Mouse (Mus musculus): ENCODE measurements around the gene Usp2. TPM values are rescaled to one million over a fixed set of nuclear protein-coding genes. Genes with fewer than 3 reads are reported as not detected.

Gene Usp2
- polyA plus RNA-seq, 2 experiments, result 4.9 to 24.4 TPM

DNA sequence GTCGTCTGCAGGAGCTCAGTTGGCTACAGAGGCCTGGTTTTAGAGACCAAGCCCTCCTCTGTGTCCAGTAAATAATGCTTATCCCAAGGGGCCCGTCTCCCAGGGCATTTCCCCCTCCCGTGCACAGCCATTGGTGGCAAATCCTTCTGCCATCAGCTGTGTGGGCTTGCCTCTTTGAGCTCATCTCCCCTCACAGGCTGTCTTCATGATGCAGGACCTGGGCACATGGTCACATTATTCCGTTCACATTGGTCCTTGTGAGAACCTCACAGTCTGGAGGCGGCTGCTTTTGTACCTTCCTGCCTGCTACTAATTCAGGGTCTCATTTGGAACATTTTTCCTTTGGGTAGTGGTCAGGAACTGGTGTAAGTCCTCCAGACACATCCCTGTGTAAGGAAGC is 75.1 kb downstream of the Usp2 start:
- Histone ChIP-seq H3K9ac (ENCODE audit: low read depth, low read length, severe bottlenecking) (no peak overlapping the region), H3K27me3 (ENCODE audit: control insufficient read depth, insufficient read depth, low read length) (no peaks in the 10 kb centered on the region), H3K4me2 (replicated peaks; ENCODE audit: low read depth, low read length, severe bottlenecking) (no peak overlapping the region), H3K4me1 (ENCODE audit: control insufficient read depth, insufficient read depth, low read length) (no peaks in the 10 kb centered on the region), H3K36me3 (ENCODE audit: control insufficient read depth, insufficient read depth, low read length) (peaks cover 75% of the 10 kb centered on the region), H3K9me3 (ENCODE audit: control insufficient read depth, low read length) (no peaks in the 10 kb centered on the region), H3K4me3 (replicated peaks; ENCODE audit: low read length) (no peak overlapping the region), H3K27ac (replicated peaks; ENCODE audit: low read depth, low read length) (no peak overlapping the region)
- no peak for ATAC-seq (ENCODE audit: low FRiP score, low read depth)
- no peak for TF ChIP-seq POLR2A (IDR thresholded peaks at IDR 0.05; ENCODE audit: borderline replicate concordance, extremely low read depth, insufficient read depth, insufficient read length)
- DNase-seq (ENCODE audit: low spot score), result no peak
- 70% methylated on average over 5 of the region's 5 CpGs for WGBS

DNA sequence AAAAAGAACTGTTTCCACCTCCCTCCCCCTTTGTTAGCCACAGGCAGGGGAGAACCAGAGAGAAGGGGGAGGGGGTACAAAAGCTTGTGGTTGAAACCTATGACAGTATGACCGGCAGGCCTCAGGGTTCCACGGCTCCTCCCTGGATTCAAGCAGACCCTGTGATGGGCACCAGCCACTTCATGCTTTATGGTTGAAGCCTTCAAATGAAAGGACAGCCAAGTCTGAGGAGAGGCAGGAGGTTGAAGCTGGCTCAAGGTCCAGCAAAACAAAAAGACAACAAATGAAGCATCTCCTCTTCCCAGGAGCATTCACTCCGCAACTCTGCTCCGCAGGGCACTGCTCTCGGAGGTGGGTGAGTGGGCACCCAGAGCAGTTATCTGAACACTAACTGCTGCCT is 76.6 kb downstream of the Usp2 start:
- H3K4me1 ChIP-seq (ENCODE audit: control insufficient read depth, insufficient read depth, low read length), result no peaks in the 10 kb centered on the region
- no peaks in the 10 kb centered on the region for H3K9me3 ChIP-seq (ENCODE audit: control insufficient read depth, low read length)
- H3K4me2 ChIP-seq (replicated peaks; ENCODE audit: low read depth, low read length, severe bottlenecking), result no peak overlapping the region
- H3K4me3 ChIP-seq (replicated peaks; ENCODE audit: low read length), result no peak overlapping the region
- peaks cover 70% of the 10 kb centered on the region for H3K36me3 ChIP-seq (ENCODE audit: control insufficient read depth, insufficient read depth, low read length)
- H3K27me3 ChIP-seq (ENCODE audit: control insufficient read depth, insufficient read depth, low read length), result no peaks in the 10 kb centered on the region
- no peak overlapping the region for H3K27ac ChIP-seq (replicated peaks; ENCODE audit: low read depth, low read length)
- TF ChIP-seq POLR2A (IDR thresholded peaks at IDR 0.05; ENCODE audit: borderline replicate concordance, extremely low read depth, insufficient read depth, insufficient read length), result no peak
- 87% methylated on average over 5 of the region's 5 CpGs for WGBS
- no peak overlapping the region for H3K9ac ChIP-seq (ENCODE audit: low read depth, low read length, severe bottlenecking)
- DNase-seq (ENCODE audit: low spot score) (no peak), ATAC-seq (ENCODE audit: low FRiP score, low read depth) (no peak)

DNA sequence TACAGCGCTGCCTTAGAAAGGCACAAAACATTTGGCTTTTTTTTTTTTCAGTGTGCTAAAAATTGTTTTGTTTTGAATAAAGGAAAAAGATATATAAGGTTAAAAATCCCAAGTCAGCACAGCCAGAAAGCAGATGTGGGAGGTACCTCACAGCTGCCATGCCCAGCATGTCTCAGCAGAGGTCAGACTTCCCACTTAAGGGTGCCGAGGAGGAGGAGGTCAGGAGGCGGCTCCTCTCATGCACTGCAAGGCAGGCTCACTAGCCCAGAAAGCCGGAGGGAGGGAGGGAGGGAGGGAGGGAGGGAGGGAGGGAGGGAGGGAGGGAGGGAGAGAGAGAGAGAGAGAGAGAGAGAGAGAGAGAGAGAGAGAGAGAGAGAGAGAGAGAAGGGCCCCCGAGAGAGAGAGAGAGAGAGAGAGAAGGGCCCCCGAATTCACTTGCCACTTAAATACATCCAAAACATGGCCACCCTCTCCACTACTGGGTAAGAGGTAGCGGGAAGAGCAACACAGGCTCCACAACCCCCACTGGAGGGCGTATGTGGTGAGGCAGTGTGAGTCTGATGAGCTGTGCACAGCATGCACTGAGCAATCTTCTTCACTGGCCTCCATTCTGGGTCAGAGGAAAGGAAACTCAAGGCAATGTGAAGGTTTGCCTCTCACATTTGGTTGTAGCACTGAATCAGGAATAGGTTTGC is 77.3 kb downstream of the Usp2 start:
- Histone ChIP-seq H3K27ac (replicated peaks; ENCODE audit: low read depth, low read length) (no peak overlapping the region), H3K36me3 (ENCODE audit: control insufficient read depth, insufficient read depth, low read length) (peaks cover 63% of the 10 kb centered on the region), H3K9me3 (ENCODE audit: control insufficient read depth, low read length) (no peaks in the 10 kb centered on the region), H3K4me1 (ENCODE audit: control insufficient read depth, insufficient read depth, low read length) (no peaks in the 10 kb centered on the region), H3K27me3 (ENCODE audit: control insufficient read depth, insufficient read depth, low read length) (no peaks in the 10 kb centered on the region), H3K4me2 (replicated peaks; ENCODE audit: low read depth, low read length, severe bottlenecking) (no peak overlapping the region), H3K4me3 (replicated peaks; ENCODE audit: low read length) (no peak overlapping the region), H3K9ac (ENCODE audit: low read depth, low read length, severe bottlenecking) (no peak overlapping the region)
- TF ChIP-seq POLR2A (IDR thresholded peaks at IDR 0.05; ENCODE audit: borderline replicate concordance, extremely low read depth, insufficient read depth, insufficient read length), result no peak
- WGBS, result 50% methylated on average over 6 of the region's 8 CpGs
- no peak for DNase-seq (ENCODE audit: low spot score)
- no peak for ATAC-seq (ENCODE audit: low FRiP score, low read depth)

DNA sequence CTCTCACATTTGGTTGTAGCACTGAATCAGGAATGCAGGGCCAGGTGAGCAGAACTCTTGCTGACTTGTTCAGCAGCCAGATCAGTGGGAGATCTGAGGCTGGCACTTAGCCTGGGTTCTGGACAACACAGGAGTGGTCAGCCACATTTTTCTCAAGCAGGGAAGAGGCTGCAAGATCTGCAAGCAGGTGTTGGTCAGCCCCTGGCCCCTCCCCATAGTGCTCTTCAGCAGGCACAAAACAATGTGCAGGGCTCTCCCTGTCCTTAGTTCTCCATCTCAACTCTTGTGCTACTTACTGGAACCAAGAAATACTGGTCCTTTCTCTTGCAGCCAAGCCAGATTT is 77.9 kb downstream of the Usp2 start:
- H3K4me3 ChIP-seq (replicated peaks; ENCODE audit: low read length), result no peak overlapping the region
- ATAC-seq (ENCODE audit: low FRiP score, low read depth) (no peak), DNase-seq (ENCODE audit: low spot score) (no peak)
- H3K4me2 ChIP-seq (replicated peaks; ENCODE audit: low read depth, low read length, severe bottlenecking), result no peak overlapping the region
- no peaks in the 10 kb centered on the region for H3K9me3 ChIP-seq (ENCODE audit: control insufficient read depth, low read length)
- peaks cover 60% of the 10 kb centered on the region for H3K36me3 ChIP-seq (ENCODE audit: control insufficient read depth, insufficient read depth, low read length)
- H3K4me1 ChIP-seq (ENCODE audit: control insufficient read depth, insufficient read depth, low read length), result no peaks in the 10 kb centered on the region
- H3K27me3 ChIP-seq (ENCODE audit: control insufficient read depth, insufficient read depth, low read length), result no peaks in the 10 kb centered on the region
- no peak for TF ChIP-seq POLR2A (IDR thresholded peaks at IDR 0.05; ENCODE audit: borderline replicate concordance, extremely low read depth, insufficient read depth, insufficient read length)
- no peak overlapping the region for H3K9ac ChIP-seq (ENCODE audit: low read depth, low read length, severe bottlenecking)
- H3K27ac ChIP-seq (replicated peaks; ENCODE audit: low read depth, low read length), result no peak overlapping the region

Other genes starting within 250 kb of the Usp2 start
- gene Thy1, start 23.6 kb upstream of the Usp2 start, polyA plus RNA-seq (2012; rRNA removed), result 49.8 and 50.4 TPM in 2 replicates
- 12.6 and 17.2 TPM in 2 replicates for gene Thy1, start 23.6 kb upstream of the Usp2 start, polyA plus RNA-seq (2014; fragmentation: Nextera tagmentation; extraction: Ambion mirVana)
- 0.08 and 0.29 TPM in 2 replicates for gene Mfrp, start 34.7 kb downstream of the Usp2 start, polyA plus RNA-seq (2012; rRNA removed)
- gene Mfrp, start 34.7 kb downstream of the Usp2 start, polyA plus RNA-seq (2014; fragmentation: Nextera tagmentation; extraction: Ambion mirVana), result 0.18 and 0.37 TPM in 2 replicates
- 10.0 and 12.7 TPM in 2 replicates for gene C1qtnf5, start 40.2 kb downstream of the Usp2 start, polyA plus RNA-seq (2012; rRNA removed)
- 6.9 and 7.5 TPM in 2 replicates for gene C1qtnf5, start 40.2 kb downstream of the Usp2 start, polyA plus RNA-seq (2014; fragmentation: Nextera tagmentation; extraction: Ambion mirVana)
- 0.41 and 0.49 TPM in 2 replicates for gene Gm49380, start 46.5 kb downstream of the Usp2 start, polyA plus RNA-seq (2012; rRNA removed)
- 0.23 and 0.65 TPM in 2 replicates for gene Gm49380, start 46.5 kb downstream of the Usp2 start, polyA plus RNA-seq (2014; fragmentation: Nextera tagmentation; extraction: Ambion mirVana)
- gene Rnf26, start 46.5 kb downstream of the Usp2 start, polyA plus RNA-seq (2012; rRNA removed), result 56.1 and 80.2 TPM in 2 replicates
- gene Rnf26, start 46.5 kb downstream of the Usp2 start, polyA plus RNA-seq (2014; fragmentation: Nextera tagmentation; extraction: Ambion mirVana), result 74.0 and 81.0 TPM in 2 replicates
- gene Mcam, start 67.4 kb downstream of the Usp2 start, polyA plus RNA-seq (2012; rRNA removed), result 82.8 and 101 TPM in 2 replicates
- 44.2 and 46.3 TPM in 2 replicates for gene Mcam, start 67.4 kb downstream of the Usp2 start, polyA plus RNA-seq (2014; fragmentation: Nextera tagmentation; extraction: Ambion mirVana)
- gene Cbl, start 167.0 kb downstream of the Usp2 start, polyA plus RNA-seq (2012; rRNA removed), result 18.3 and 21.0 TPM in 2 replicates
- 15.6 and 16.8 TPM in 2 replicates for gene Cbl, start 167.0 kb downstream of the Usp2 start, polyA plus RNA-seq (2014; fragmentation: Nextera tagmentation; extraction: Ambion mirVana)
- gene Ccdc153, start 173.7 kb downstream of the Usp2 start, polyA plus RNA-seq (2012; rRNA removed), result not detected in 2 replicates
- not detected in 2 replicates for gene Ccdc153, start 173.7 kb downstream of the Usp2 start, polyA plus RNA-seq (2014; fragmentation: Nextera tagmentation; extraction: Ambion mirVana)
- 0.13 and 0.15 TPM in 2 replicates for gene Pdzd3, start 184.4 kb downstream of the Usp2 start, polyA plus RNA-seq (2012; rRNA removed)
- not detected in 2 replicates for gene Pdzd3, start 184.4 kb downstream of the Usp2 start, polyA plus RNA-seq (2014; fragmentation: Nextera tagmentation; extraction: Ambion mirVana)
- gene Nlrx1, start 201.6 kb downstream of the Usp2 start, polyA plus RNA-seq (2012; rRNA removed), result 8.6 and 10.5 TPM in 2 replicates
- gene Nlrx1, start 201.6 kb downstream of the Usp2 start, polyA plus RNA-seq (2014; fragmentation: Nextera tagmentation; extraction: Ambion mirVana), result 12.6 and 13.5 TPM in 2 replicates
- gene Abcg4, start 221.6 kb downstream of the Usp2 start, polyA plus RNA-seq (2012; rRNA removed), result 20.8 and 35.7 TPM in 2 replicates
- 4.8 and 5.0 TPM in 2 replicates for gene Abcg4, start 221.6 kb downstream of the Usp2 start, polyA plus RNA-seq (2014; fragmentation: Nextera tagmentation; extraction: Ambion mirVana)
- 39.4 and 46.7 TPM in 2 replicates for gene Hinfp, start 238.7 kb downstream of the Usp2 start, polyA plus RNA-seq (2012; rRNA removed)
- gene Hinfp, start 238.7 kb downstream of the Usp2 start, polyA plus RNA-seq (2014; fragmentation: Nextera tagmentation; extraction: Ambion mirVana), result 18.0 and 22.0 TPM in 2 replicates